Mouse (Mus musculus): ENCODE measurements at regions not wholly inside any gene's neighbourhood (a gene's known extent, or its start where the extent isn't known, plus 50 kb on each side); places are given as distances from the start of the nearest gene placed in this dataset.

DNA sequence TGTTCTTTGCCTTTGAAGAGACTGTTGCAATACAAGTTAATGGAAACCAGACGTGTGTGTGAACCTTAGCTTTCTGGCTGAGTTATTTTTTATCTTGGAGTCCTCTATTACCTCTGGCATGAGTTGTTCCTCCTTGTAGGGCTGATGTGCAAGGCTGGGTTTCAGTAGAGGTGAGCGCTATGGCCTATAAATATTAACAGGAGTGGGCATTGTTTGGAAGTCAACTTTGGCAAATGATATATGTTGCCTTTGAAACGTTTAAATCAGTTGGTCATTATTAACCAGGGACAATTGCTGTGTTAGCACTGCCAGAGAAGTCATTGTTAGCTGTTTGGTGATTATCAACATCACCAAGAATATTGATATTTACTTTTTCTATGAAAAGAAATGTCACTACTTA is 1352.6 kb downstream of the Gsdmc2 start:
- no peak for DNase-seq (ENCODE audit: low spot score in 2 of 2)

DNA sequence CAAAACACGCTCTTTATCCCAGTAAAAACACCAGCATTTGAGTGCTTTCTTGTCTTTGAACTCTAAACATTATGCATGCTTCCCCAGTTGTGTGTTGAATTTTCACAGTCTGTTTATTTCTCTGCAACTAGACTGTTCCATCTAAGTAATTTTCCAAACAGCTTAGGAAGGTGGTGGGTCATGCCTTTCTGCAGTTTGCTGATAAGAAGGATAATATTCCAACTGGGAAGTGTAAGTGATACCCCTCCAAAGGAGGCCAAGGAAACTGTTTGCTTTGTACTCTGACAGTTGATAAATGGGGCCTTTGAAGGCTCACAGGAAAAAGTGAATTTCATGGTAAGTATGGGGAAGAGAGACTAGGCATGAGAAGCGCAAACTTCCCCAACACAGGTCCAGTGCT is 1354.4 kb downstream of the Gsdmc2 start:
- DNase-seq (ENCODE audit: low spot score in 2 of 2) = no peak

DNA sequence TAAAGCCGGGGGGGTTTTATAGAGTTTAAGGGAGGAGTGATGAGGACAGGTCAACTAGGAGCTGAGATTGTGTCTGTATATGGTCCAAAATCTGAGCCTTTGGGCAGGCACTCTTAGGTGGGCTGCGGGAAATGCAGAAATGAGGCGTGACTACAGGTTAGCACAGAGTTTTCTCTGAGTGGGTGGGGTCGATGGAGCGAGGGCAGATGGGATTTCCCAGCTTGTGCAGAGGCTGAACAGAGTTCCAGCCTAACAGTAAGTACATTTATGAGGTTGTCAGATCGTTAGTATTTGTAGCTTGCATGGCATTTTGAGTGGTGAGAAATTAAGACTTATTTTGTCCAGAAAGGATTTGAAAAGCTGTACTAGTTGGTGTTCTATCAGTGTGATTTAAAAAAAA is 1358.4 kb downstream of the Gsdmc2 start:
- no peak for DNase-seq (ENCODE audit: low spot score in 2 of 2)

DNA sequence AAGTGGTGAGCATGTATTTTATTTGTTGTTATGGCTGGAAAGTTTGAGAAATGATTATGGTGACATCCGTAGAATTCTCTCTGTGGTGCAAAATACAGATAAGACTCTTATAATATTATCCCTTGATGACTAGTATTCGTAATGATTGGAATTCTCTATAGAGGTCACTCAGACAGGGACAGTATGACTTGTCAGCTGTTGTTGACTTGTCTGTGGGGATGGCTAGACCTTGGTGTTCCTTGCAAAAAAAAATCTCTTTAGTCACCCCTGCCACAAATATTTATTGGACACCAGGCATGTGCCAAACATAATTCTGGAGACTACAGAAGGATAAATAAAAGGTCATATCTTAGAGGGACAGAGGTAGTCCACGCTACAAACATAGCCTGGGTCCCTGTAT is 1360.6 kb downstream of the Gsdmc2 start:
- no peak for DNase-seq (ENCODE audit: low spot score in 2 of 2)

DNA sequence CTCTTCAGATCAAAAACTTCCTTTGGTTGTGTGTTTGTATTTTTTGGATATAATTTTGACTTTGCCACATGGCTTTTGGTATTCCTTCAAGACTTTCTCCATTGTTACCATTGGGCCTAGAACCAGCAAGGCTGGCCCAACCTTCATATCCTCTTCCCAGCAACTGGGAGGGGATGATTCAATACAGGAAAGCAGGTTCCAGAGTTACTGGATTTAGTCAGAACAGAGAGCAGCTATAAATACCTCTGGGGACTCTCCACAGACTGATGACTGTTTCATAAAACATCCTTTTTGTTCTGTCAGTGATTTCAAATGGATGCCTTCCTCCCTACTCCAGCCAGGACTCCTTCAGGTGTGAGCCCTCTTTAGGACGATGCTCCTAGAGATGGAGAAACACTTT is 1361.4 kb downstream of the Gsdmc2 start:
- DNase-seq (ENCODE audit: low spot score in 2 of 2) = no peak

DNA sequence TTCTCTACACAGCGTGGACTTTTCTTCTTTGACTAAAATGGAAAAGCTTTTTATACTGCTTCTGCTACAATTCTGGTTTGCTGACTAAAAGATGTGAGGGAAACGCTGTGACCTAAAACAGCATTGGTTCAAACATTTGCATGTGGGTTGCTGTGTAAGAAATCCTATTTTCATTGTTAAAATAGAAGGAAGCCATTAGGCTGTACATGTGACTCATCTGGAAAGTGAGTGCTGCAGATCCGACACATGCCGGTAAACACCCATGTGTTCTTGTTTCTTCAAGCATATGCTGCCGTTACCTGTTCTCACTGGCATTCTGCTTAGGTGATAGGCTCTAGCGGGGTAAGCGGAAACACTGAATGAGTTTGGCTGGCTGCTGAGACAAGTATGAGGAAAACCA is 1362.6 kb downstream of the Gsdmc2 start:
- DNase-seq (ENCODE audit: low spot score in 2 of 2) = no peak

DNA sequence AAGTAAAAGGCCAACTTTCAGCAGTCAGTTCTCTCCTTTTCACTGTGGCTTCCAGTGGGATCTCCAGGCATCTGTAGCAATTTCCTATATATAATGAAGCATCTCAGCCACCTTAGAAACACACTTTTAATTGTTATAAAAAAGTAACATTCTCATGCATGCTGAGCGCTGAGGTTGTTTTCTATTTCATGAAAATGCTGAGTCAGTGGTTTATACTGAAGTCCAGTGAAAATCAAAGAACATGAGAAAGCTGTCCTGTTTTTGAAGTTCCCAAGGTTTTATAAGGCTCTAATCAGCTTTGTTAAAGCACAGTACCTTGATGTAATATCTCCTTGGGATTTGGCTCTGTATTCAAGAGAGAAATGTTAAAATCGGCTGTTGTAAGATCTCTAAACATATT is 1367.2 kb downstream of the Gsdmc2 start:
- DNase-seq (ENCODE audit: low spot score in 2 of 2) = no peak

DNA sequence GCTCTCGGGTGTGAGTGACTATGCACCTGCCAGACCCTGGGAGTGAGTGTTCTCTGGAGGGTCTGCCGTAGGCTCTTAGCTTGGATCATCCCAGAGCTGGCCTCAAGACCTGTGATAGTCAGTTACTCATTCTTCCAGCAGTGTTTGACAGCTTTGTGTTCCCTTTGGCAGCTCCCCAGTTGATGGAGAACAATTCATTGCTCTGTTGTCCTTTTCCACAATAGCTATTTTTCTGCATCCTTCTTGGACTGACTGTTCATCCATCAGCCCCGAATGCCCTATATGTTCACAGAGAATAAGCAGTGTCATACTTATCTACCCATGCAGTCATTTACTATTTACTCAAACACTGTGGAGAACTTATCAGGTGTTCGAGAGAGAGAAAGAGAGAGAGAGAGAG is 1368.5 kb downstream of the Gsdmc2 start:
- no peak for DNase-seq (ENCODE audit: low spot score in 2 of 2)

DNA sequence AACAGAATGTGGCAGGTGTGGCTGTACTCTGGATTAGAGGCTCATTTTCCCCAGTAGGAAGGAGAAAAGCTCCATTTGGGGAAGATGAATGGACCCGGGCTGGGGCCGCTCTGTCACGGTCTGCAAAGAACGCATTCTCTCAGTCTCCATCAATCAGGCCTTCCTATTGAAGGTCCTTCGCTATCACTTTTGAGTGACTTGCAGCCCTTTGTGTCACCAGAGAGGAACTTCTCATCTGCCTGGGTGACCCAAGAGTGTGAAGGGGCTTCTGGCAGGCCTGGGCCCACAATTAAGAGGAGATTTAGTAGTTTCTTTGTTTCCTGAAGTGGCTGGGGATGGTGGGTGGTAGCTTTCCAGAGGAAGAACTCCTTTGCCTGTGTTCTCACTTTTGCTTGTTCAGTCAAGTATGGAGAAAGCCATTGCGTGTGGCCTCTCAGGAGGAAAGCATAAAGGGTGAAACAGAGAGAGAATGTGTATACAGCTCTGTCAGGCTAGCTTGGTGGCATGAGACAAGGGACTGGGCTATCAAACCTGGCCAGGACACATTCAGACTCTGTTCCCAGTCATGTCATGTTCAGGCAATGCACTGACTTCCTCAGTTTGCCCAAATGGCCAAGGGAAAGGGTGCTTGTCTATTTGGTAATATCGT is 1374.2 kb downstream of the Gsdmc2 start:
- no peak for DNase-seq (ENCODE audit: low spot score in 2 of 2)

DNA sequence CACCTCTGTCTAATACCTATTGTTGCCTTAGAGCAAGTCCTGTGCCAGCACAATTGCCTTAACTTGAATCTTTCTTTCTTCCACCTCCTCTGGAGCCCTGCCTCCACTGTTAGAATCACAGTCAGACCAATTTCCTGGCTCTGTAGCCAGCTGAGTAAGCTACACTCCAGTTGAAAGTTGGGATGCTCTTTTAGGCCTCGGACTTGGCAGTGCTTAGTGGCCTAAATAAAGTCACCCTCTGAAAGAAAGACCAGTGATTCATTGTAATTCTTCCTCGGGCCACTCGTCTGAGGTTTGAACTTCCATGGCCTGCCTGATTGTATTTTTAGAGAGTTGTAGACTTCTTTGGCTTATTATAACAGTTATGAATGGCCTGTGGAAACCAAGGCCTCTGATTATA is 1376.9 kb downstream of the Gsdmc2 start:
- no peak for DNase-seq (ENCODE audit: low spot score in 2 of 2)

DNA sequence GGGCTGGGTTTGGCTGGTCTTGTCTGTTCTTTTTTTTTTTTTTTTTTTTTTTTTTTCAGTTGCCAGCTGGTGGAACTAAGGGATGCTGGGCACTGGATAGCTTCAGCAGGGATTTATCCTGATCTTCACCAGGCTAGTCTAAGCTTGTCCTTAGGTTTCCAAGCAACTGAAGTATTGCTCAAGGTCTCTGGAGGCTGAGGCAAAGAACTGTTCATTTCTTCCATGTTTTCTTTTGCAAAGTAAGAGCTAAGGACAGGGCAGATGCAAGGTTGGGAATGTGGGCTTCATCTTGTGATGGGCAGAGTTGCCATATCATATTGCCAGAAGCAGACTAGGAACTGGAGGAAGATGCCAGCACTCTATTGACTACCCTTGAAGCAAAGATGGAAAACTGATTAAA is 1378.1 kb downstream of the Gsdmc2 start:
- DNase-seq (ENCODE audit: low spot score in 2 of 2) = no peak

DNA sequence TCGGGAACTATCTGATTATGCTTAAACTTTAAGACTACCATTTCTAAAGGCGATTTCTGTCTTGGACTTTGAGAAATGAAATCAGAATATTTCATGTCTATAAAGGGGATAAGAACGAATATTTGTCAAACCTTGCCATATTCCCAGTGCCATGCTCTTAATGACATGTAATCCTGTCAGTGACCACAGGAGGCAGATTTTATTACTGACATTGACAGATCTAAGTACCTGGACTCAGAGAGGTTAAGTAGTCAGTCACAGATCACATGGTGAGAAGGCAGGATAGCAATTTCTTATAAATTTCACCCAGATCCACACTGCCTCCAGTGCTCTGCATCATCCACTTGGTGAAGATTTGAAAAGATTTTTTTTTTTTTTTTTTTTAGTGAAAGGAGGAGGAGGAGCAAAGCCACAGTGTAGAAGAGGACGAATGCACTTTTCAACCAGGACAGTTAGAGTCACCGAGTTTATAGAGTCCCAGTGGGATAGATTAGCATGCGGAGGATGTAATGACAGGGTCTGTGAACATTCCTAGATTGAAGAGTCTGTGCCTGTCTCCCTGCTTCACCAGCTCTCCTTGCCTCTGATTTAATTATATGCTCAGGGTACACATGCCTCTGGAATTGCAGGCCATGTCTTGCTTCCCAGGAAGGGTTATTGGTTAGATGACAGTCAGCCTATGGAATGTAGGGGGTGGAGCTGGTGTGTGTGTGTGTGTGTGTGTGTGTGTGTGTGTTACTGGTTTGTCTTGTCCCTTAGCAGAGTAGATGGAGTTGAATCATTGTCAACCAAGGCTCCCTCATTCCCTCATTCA is 1379.7 kb downstream of the Gsdmc2 start:
- DNase-seq (ENCODE audit: low spot score in 2 of 2) = no peak

DNA sequence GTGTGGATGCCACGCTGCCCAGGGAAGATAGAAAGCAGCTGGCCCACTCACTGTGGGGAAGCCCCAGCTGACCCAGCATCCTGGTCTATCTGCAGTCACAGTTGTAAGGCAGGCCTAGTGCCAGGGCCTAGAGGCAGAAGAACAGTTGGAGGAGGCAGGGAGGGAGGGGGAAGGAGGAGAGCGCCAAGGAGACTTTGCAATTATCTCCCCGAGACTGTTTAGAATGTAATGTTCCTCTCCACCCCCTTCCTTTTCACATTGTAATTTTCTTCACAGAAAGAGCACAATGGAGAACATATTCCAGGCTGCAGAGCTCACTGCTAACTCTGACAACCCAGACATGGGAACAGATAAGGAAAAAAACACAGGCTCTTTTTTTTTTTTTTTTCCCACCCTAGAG is 1382.3 kb downstream of the Gsdmc2 start:
- peak; percentile 56 to 74 for DNase-seq (ENCODE audit: low spot score in 2 of 2)

DNA sequence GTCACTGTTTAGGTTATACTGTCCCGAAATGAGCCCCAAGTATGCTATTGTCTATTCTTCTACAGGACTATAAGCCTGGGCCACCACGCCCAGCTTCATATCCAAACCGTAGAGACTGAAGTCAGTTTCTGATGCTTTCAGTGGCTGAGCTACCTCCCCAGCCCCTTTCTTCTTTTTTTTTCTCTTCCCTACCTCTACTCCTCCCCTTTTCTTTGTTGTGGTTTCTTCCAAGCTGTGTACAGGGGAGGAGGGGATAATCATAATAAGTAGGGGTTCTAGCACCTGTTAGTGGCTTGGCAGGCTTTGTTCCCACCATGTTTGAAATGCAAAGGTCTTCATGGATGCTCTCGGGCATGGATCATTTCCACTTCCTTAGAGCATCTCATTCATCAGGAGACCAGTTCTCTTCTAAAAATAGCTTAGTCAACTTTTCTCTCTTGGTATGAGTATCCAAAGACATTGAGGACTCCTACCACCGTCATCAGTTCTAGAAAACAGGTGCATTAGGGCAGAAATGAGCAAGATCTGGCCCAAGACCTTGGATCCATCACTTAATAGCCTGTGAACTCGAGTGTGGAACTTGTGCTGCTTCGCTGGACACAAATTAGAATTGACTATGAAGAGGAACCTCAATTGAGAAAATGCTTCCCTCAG is 1383.5 kb downstream of the Gsdmc2 start:
- DNase-seq (ENCODE audit: low spot score in 2 of 2) = no peak

DNA sequence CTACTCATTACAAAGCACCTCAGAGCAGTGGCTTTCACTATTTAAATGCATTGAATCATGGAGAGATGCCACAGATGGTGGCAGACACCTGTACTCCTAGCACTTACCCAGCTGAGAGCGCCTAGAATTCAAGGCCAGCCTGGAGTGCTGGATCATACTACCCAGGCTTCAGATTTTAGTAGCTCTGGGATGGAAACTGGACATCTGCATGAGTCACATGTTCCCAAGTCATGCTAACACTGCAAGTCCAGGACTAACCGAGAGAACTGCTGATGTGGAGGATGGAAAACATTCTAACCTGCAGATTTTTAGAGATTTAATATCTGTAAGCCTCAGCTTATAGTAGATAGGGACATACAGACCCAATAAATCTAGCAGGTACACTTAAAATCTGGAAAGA is 1384.3 kb downstream of the Gsdmc2 start:
- DNase-seq (ENCODE audit: low spot score in 2 of 2) = no peak

DNA sequence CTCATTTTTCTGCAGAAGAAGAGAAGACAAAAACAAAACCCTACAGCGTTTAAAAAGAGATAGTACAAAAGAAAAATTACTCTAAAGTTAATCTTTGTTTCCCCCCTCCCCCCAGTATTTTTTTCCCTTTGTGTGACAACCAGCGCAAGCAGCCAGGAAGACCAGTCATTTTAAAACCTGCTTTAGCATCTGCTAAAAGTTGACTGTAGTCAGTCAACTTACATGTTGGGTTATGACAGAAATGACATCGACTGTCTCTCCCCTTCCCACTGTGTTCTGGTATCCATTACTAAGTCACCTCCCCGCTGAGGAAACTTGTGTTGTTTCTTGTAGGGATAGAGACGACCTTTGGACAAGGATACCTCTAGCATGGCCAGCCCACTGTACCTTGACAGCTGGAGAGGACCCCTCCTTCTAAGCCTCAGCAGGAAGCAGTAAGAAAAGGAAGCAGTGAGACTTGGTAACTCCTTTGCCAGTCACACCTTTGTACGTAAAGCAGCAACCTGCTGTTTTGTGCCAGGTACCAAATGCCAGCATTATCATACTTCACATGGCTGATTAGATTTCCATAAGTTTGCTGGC is 1384.9 kb downstream of the Gsdmc2 start:
- no peak for DNase-seq (ENCODE audit: low spot score in 2 of 2)

DNA sequence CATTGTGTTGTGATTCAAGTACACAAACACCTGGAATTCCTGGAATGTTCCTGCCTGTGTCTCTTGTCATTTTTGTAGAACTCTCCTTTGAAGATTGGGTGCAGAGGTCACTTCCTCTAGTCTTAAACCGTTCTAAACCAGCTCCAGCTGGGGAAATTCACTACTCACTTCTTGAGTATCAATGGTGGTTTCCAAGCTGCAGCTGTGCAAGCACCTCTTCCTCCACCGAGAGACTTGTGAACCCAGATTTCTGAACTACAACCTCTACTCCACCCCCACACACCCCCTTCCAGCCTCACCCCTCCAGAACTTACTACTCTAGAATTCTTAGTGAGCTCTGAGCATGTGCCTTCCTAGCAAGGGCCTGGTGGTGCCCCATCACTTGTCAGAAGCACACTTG is 1387.0 kb downstream of the Gsdmc2 start:
- no peak for DNase-seq (ENCODE audit: low spot score in 2 of 2)

DNA sequence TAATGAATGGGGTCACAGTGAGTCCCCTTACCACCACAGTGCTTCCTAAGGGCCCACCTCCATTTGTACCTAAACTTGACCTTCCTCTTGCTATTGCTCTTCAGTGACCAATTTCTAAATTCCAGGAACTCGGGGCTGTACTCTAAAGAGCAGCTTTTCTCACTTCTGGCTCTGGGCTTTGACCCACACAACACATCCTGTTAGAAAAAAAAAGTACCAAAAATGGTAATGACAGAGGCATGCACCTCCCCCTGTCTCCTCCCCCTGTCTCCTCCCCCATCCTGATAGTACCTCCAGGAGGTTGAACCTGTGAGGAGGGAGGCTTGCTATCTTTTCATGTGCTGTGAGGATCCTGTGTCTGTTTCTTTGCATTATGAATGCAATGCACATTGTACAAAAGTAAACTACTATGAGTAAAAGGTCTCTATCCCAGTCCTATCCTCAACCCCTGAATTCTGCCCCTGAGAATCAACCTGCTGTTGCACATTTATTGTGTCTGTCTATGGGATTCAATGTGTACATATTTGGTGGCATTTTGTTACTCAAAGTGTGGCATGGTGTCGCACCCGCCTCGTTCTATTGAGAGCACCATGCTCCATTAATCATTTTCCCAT is 1387.8 kb downstream of the Gsdmc2 start:
- DNase-seq (ENCODE audit: low spot score in 2 of 2) = no peak

DNA sequence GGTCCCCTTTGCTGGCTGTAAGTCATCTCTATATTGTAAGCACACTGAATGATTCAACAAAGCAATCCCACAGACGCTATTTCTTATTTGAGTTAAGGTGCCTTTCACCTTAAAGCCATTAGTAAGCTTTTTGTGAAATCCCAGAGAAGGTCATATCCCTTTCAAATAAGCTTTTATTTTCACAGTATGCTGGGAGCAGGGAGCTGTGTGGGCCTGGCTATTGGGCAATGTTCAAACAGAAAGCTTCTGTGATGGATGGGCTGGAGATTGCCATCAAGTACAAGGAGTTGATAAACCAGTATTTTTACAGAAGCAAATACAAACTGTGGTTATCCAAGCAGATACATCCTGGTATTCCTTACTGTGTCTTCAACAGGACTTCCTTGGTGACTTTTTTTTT is 1389.0 kb downstream of the Gsdmc2 start:
- DNase-seq (ENCODE audit: low spot score in 2 of 2) = no peak

DNA sequence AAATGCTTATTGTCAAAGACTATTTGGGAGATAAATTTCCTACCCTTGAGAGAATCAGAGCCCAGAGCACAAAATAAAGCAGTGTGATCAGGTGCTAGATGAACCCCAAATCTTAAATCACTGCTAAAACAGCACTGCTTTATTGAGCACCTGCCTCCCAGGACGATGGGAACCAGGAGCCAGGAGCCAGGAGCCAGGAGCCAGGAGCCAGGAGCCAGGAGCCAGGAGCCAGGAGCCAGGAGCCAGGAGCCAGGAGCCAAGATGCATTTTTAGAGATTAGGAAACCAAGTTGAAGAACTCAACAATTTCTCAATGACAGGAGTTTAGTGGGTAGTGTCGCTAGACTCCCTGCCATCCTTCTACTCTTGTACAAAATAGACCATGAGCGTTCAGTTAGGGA is 1396.9 kb downstream of the Gsdmc2 start:
- no peak for DNase-seq (ENCODE audit: low spot score in 2 of 2)

DNA sequence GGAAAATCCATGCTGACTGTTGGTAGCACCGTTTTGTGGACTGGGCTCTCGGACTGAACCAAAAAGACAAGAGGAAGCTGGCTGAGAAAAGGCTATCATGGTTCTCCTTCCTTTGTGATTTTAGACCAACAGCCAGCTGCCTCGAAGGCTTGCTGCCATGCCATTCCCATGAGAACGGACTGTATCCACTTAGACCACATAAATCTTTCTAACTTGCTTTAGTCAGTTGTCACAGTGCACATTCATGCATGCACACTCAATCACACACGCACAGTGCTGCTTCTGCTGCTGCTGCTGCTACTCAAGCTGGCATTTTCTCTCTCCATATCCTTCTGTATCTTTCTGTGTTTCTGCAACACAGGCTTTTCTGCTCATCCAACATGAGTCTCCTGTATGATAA is 1405.8 kb downstream of the Gsdmc2 start:
- DNase-seq (ENCODE audit: low spot score in 2 of 2) = no peak

DNA sequence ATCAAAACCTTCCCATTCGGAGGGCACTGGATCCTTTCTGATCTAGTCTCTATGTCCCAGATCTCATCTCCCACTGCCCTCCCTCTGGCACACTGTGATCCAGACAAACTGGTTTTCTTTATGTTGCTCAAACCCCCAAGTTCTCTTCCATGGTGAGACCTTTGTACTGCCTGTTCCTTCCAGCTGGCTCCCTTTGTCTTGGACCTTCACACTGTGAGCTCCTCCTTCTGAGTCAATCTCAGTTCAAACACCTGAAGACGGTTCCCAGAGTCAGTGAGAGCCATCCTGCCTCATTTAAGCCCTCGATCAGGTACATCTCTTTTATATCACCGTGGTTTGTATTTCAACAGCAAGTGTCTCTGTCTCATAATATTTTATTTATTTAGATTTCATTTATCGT is 1408.3 kb downstream of the Gsdmc2 start:
- DNase-seq (ENCODE audit: low spot score in 2 of 2) = no peak
